Comparison of ENCODE assay signal across 14 mouse cellular contexts in genomic region chr19:14922238-14922637, GRCm38 (mm10).
"Had no signal": no experiment of that assay in that cellular context is flagged by ENCODE, and none has a peak within 500 bp of the region (broad histone marks: within the 10 kb centered on the region; RNA-seq: fewer than 3 reads in every experiment).

No protein-coding gene starts in this region.

- H3K9ac ChIP-seq: kidney, embryonic 15.5 days; limb, embryonic 12.5 days; liver, embryonic 15.5 days; neural tube, embryonic 15.5 days had no signal

- H3K9me3 ChIP-seq: kidney, embryonic 15.5 days; limb, embryonic 12.5 days; liver, embryonic 15.5 days; neural tube, embryonic 15.5 days had no signal

- H3K27me3 ChIP-seq: kidney, embryonic 15.5 days; limb, embryonic 12.5 days; liver, embryonic 15.5 days; neural tube, embryonic 15.5 days had no signal

- ATAC-seq: intestine, embryonic 16.5 days had no signal

- DNase-seq: kidney, adult 2 months; kidney, postnatal 14 days; midbrain, embryonic 14.5 days; right cerebral cortex, adult 18-20 months; right cerebral cortex, postnatal 25 days; thymus, postnatal 4 days had no signal

- H3K4me1 ChIP-seq: kidney, embryonic 15.5 days; limb, embryonic 12.5 days; liver, embryonic 15.5 days; neural tube, embryonic 15.5 days had no signal

- H3K4me3 ChIP-seq: kidney, embryonic 15.5 days; left cerebral cortex, adult 2 months; limb, embryonic 12.5 days; liver, embryonic 15.5 days; myocyte; neural tube, embryonic 15.5 days had no signal

- H3K4me2 ChIP-seq: kidney, embryonic 15.5 days; limb, embryonic 12.5 days; liver, embryonic 11.5 days; liver, embryonic 15.5 days; neural tube, embryonic 15.5 days had no signal

- H3K27ac ChIP-seq: kidney, embryonic 15.5 days; left cerebral cortex, adult 2 months; limb, embryonic 12.5 days; liver, embryonic 15.5 days; neural tube, embryonic 15.5 days had no signal

- H3K36me3 ChIP-seq: kidney, embryonic 15.5 days; limb, embryonic 12.5 days; liver, embryonic 15.5 days; neural tube, embryonic 15.5 days had no signal
